Mouse (Mus musculus) cerebellum, adult 11 months (tissue): ENCODE data around the gene Ago1.
A peak's percentile ranks its signal among the peaks of the same experiment; 100 is the strongest.

Experiments
- DNase-seq: peaks from one replicate; pipeline ENCODE4 v3.0.0; 2022

Ago1 gene

DNA sequence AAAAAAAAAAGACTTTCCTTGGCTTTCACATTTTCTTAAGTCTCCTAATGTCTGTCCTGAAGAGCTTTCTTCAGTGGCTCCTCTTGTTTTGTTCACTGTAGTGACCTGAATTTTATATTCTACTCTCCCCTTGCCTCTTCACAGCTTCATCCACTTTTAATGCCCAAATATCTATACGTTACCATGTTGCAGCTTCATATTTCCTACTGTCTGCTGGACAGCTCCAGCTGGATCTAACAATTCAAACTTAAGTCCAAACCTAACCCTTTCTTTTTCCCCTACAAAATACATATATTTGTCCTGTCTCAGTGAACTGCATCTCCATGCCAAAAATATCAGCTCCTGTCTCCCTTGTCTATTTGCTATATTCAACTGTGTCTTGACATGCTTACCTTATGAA, 951 bp upstream of the Ago1 start:
- DNase-seq = no peak

DNA sequence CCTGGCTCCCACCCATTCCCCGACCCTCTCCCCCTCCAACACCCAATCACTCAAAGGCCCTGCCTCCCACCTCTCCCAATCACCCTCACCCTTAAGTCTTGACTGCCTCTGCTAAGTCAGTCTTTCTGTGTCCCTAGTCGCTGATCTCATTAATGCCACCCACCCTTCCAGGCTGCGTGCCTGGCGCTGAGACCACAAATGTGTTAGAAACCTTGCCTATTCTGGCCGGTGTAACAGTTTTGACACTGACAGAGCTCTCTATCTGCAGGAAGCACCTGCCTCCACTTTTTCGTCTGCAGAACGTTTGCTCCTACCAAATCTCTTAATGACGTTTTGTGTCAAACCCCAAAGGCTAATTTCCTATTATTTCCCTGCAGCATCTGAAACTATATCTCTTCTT, 542 bp upstream of the Ago1 start:
- DNase-seq = no peak

DNA sequence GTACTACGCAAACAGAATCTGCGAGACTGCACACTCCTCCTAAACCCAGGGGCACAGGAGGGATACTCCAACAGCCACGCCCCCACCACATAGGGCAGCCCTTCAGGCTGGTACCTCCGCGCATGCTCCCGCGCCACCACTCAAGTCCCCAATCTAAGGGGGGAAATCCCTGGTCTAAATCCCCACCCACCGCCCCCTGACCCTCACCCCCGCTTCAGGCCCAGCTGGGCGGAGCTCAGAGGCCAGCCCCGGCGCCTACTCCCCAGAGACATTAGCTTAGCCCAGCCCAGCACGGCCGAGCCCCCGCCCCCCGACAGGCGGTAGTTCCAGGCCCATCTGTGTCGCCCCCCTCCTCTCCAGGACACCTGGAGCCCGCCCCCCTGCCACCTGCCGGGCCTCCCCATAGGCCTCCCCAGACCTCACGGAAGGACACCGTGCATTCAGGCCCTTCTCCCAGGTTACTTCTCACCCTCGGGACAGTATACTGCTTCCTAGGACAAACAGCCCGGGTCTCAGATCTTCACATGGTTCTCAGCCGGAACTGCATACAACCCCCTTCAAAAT, 580 bp downstream of the Ago1 start:
- DNase-seq = peak; percentile 45

DNA sequence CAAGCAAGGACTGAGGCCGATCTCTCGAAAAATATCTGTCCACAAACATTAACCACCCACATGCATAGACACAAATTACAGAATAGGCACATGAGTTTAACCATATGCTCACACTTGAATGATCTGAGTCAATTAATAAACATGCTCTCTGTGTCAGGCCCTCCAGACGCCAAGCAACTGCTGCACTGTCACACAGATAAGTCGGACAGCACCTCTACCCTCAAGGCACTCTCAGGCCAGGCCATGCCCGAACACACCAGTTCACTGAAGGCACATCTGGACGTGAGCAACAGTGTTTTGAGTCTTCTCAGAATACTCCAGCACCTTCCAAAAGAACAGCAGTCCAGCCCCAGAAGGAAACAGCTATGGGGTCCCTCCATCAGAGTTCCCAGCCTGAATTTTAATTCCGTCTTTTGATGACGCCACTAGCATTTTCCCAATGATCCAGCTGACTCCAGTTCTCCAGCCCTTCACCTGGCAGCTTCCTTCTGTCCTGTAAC, 2.1 kb downstream of the Ago1 start:
- DNase-seq = no peak

DNA sequence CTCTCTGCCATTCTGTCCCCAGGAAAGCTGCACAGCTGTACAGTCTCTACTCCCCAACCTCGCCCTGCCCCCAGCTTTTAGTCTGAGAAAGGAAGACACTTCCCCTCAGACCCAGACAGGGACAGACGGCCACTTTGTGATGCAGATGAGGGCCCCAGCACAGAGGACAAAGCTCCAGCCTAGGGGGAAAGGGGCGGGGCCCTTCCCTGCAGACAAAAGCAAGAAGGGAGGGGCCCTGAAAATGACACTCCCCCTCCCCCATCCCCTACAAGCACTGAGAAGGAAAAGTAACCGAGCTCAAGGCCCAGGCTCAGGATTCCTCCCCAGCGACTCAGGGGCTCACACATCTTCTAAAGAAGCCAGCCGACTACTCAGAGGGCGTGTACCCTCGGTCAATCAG, 2.5 kb downstream of the Ago1 start:
- DNase-seq = peak; percentile 19

DNA sequence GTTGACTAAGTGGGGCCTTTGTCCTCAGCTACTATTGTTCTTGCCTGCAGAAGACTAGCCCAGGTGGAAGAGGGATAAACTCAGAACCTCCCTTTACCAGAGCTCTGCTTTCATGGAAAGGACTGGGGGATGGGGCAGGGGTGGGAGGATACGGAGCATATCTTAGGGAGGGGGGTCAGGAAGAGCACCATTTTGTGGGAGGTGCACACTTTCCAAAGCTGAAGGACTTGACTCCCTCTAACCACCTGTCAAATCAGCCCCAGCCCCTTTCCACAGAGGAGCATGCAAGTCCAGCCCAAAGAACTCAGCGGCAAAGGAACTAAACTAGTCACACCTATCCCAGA, 3.5 kb downstream of the Ago1 start:
- DNase-seq = no peak

DNA sequence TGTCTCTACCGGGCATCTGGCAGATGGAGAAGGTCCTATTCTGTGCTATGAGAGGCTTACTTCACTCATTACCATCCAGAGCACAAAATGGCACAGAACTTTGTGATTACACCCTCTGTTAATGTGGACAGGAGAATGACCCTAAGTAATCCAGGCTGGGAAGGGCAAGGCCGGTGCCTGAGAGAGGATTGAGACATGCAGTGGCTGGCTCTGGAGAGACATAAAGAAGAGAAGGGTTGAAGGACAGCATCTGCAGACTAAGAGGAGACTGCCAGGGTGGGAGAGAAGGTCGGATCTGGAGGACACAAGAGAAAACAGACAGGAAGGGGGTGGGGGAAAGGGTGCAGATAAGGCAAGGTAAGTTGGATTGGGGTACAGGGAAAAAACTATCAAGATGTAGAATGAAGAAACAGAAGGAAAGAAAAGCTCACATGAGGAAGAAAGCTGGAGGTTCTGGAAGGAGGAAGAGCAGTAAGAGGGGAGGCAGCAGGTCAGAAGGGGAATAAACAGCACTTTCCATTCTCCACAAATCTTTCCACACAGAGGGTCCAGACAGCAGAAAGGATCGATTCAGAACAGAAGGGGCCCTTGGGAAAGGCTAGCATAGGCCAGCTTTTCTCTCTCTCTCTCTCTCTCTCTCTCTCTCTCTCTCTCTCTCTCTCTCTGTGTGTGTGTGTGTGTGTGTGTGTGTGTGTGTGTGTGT, 4.0 kb downstream of the Ago1 start:
- DNase-seq = no peak

DNA sequence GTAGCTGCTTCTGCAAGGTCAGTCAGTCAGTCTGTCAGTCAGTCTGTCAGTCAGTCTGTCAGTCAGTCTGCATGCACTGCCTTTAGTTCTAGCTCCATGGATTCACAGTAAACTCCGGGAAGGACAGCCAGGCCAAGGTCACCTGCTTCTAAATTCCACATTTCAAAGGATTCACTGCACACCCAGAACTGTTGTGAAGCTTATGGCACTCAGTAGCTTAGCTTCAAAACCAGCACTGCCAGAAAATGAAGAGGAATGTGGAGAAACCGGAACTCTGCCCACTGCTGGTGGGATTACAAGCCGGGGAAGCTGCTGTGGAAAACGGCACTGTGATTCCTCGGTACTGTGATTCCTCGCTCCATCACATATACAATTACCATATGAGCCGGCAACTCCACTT, 12.9 kb downstream of the Ago1 start:
- no peak for DNase-seq

DNA sequence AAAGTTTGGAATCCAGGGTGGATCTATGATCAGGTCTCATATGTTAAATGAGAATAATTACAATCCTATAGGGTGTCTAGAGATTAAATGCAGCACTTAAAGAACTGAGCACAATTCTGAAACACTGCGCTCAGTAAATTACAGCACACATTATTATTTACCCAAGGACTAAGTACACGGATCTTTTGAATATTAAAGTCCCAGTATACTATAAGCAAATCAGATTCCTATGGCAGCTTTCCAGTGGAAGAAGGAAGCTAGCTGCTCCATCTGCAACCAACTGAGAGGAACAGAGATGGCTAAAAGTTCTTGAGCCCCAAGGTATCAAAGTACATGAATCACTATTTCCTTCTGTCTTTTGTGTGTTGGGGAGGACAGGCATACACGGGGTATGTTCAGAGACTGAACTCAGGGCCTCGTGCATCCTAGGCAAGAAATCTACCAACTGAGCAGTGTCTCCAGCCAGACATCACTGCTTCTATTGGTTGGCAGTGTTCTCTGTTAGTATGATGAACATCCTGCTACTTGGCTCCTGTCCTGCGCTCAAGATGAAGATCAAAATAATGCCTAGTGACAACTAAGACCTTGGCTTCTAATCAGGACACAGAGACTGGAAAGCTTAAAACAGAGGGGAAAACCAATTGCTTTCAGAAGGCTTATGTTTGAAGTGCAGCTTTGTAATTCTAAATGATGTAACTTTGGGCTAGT, 13.7 kb downstream of the Ago1 start:
- no peak for DNase-seq

DNA sequence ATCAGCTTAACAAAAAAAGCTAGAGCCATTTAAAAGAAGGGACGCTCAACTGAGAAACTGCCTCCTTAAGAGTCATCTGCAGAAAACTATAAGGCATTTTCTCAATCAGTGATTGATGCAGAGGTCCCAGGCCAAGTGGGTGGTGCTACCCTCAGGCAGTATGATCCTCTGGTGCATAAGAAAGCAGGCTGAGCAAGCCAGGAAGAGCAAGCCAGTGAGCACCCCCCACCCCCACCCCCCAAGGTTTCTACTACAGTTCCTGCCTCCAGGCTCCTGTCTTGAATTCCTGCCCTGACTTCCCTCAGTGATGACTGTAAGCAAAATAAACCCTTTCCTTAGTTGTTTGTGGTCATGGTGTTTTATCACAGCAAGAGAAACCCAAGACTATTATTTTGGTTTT, 18.1 kb downstream of the Ago1 start:
- DNase-seq = no peak

DNA sequence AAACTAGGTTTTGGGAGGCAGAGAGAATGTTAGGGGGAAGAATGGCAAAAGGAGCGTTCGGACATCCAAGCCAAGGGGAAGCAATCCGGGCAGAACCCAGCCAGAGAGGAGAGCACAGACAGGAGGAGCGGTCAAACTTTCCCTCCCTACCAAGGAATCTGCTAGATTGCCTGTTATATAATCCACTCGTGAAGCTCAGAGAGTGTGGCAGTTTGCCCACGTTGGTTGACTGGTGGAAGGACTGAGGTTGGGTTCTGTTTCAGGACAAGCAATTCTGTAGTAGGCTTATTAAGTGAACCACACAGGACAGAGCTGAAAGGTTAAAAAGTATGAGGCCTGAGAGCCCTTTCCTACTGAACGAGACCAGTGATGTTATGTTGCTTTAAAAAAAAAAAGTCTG, 21.3 kb downstream of the Ago1 start:
- DNase-seq = no peak

DNA sequence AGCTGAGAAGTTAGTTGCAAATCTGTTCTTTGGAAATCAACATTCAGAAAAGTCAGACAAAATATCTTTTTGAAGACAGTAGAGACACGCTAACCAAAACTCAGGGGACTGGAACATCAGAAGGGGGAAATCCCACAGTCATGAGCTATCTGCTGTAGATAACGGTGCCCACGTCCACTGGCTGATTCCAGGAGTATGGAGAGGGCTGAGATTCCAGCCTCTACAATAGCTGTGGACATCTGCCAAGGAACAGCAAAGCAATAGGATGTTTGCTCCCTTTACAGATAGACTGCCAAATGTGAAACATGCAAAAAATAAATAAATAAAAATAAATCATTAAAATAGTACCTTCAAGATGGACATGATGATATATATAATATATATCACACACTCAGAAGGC, 23.9 kb downstream of the Ago1 start:
- no peak for DNase-seq

DNA sequence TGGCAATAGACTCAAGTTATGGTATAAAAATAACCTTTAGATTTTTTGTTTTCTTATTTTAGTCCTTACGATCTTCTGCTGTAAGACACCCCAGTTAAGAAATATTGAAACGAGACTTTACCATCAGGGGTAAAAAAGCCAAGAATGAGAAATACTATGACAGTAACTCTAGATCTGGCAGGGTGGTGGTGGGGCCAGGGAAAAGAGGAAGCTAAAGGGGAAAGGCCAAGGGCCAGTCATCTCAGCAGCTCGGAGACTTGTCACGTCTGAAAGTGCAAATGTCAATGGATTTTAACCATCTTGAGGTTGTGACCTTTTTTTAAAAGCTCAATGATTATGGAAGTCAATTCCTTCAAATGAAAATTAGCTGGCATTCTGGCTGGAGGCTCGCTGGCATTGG, 30.1 kb downstream of the Ago1 start:
- DNase-seq = no peak

DNA sequence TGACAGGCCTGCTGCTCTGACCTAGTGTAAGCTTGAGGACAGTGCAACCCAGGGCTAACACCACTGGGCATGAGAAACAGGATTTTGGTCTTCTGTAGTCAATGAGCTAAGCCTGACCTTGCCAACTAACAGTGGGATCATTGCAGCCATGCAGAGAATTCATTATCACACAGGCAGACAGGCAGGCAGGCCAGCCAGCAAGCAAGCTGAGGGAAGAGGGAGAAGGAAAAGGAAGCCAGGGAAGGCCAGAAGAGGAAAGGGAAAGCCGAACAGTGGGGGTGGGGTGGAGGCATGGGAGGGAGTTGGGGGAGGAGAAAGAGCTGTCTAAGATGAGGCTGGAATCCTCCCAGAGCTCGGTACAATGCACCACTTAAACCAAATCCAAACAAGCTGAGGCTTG, 32.1 kb downstream of the Ago1 start:
- peak; percentile 21 for DNase-seq

DNA sequence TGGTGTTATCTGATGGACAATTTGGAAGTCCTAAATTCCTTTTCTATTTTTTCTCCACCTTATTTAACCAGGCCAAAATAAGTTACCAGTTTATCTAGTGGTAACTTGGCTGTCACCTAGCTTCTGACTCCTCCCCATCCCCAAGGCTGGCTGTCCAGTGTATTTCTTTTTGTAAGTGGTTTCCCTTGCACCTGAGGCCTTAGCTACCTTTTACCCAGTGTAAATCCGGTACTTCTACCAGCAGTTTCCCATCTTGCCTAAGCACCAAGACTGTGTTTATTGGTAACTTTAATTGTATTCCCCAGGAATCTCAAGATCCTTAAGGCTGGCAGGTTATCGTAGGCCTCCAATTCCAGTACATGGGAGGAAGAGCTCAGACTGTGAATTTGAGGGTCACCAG, 34.3 kb downstream of the Ago1 start:
- no peak for DNase-seq

DNA sequence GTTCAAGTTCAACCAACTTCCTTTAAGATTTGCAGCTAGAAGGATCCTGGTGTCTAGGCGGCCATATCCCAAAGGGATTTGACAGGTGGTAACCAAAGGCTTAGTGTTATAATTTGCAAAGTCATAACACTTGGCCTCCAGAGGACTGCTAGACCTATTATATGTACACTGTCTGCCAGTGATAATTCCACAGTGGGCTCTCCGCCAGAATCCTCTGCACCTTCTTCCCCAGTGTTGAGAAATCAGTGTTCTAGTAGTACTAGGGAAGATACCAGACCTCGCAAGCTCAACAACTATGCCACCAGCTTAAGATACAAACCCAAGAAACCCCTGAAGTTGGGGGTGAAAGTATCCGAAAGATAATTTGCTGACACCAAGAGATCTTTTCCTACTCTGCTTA, 35.2 kb downstream of the Ago1 start:
- no peak for DNase-seq

DNA sequence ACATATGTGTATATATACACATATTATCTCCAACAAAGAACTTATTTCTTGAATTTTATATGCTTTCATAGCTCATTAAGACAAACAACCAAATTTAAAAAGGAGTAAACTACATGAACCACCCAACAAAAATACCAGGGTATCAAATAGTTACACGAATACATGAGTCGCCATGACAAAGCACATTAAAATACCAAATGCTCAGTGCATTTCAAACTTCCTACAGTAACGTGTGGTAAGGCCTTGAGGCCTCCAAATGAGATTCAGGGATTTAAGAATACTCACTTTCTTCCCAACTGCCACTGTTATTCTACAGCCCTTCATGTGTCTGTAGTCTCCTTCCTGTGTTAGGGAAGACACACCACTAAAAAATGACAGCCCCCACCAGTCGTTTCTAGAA, 36.6 kb downstream of the Ago1 start:
- DNase-seq = no peak

DNA sequence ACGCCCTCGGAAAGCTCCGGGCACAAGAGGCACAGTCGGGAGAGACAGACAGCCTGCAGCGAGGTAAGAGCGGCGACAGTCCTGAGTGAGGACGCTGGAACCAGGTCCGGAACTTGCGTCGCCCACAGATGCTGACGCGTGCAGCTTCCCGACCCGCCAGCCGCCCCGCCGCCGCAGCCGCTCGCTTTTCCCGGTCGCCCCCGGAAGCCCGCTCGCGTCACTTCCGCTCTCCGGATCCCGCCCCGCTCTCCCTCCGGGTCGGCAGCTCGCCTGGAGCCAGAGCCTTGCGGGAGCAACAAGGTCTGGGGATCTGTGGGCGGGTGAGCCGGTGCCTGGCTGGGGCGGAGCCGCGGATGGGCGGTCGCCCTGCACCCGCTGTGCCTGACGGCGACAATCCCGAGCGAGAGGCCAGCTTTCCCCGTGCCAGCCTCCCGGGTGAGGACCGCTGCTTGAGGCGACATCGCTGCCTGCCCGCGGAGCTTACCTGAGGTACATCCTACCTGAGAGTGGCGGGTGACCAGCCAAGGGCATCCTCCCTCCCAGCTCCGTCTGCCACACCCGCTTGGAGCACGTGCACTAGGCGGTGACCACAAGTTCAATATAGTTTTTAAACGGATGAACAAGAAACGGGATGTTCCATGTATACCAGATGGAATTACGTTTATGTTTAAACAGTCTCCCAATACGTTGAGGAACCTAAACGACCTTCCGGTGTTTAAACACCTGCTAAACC, 38.9 kb downstream of the Ago1 start, which contains the start of gene Ago3:
Gene Ago3, minus strand, starts transcription at position 210 of the 733 bp plus-strand sequence.
- DNase-seq = peak; percentile 92

DNA sequence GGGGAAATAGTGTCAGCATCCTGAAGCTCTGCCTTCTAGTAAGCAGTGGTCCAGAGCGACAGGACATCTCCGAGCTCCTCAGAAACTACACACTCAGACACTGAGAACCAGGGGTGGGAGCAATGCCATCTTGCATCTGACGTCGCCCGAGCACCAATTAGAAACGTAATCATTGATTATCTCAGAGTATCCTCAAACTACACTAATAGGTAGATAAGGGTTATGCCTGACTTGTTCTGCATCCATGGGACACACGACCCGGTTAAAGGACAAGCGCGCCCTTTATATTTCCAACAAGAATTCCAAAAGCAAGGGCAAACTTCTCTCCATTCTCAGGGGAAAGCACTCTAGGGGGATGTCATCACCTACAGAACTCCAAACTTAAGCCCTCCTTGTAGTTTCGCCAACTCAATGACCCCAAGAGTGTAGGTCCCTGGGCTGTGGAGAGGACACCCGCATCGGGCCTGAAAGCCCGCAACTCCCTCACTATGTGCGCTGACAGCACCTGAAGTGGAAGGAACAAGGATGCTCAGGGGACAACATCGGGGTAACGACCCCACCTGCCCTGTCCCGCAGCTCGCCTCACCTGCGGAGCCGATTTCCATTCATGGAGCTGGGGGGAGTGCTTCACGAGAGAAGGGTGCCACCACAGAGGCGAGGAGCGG, 39.6 kb downstream of the Ago1 start:
- no peak for DNase-seq

DNA sequence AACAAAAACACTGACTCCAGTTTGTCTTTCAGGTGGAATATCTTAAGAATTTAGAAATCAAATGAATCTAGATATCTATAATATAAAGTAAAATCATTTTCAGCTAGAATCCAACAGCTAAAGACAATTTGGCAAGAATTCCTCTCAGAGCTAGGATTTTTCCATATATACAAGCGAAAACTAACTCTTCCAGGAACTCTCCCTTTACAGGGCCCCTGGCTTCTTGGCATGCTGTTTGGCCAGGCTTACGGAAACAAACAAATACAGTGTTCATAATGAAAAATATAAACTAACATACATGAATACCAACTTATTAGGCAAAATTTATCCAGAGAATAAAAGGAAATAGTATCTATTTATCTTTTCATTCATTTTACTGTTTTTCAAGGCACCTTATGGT, 44.5 kb downstream of the Ago1 start:
- no peak for DNase-seq

DNA sequence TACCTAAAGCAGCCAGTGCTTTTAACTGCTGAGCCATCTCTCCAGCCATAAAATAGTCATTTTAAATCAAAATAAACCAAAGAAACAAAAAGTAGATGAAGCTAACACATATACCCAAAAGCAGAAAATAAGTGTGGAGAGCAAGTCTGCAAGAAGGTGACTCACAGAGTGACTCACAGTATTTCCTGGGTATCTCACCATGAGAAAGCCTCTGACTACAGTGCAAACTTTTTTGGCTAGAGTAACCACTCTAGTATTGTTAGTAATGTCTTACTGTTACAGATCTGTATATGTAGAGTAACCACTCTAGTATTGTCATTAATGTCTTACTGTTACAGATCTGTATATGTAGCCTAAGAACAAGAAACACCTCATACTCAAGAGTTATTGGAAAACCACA, 52.7 kb downstream of the Ago1 start:
- DNase-seq = no peak

DNA sequence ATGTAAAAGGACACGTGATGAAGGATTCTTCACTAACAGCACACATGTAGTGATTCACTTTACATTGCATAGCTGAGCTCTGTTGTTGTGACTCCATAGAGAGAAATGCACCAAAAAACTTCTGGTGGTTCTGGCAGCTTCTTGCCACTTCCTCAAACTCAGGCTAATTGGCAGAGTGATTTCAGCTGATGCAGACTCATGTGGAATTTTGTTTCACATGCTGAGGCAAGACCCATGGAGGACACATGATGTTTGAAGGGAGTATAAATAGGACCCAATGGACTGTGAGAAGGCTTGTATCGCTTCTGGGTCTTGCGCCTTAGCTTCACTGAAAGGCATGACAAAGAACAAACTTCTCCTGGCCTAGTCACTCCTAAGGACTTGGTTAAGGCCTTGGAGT, 55.9 kb downstream of the Ago1 start:
- DNase-seq = no peak
